Mouse (Mus musculus) ovary, postnatal 36 days (tissue): ENCODE results near the gene Ntrk3.

Source experiments
- DNase-seq: peaks from one replicate; pipeline ENCODE4 v3.0.0; 2022; ENCODE audit warnings: low spot score, mixed read lengths

Ntrk3 gene

DNA sequence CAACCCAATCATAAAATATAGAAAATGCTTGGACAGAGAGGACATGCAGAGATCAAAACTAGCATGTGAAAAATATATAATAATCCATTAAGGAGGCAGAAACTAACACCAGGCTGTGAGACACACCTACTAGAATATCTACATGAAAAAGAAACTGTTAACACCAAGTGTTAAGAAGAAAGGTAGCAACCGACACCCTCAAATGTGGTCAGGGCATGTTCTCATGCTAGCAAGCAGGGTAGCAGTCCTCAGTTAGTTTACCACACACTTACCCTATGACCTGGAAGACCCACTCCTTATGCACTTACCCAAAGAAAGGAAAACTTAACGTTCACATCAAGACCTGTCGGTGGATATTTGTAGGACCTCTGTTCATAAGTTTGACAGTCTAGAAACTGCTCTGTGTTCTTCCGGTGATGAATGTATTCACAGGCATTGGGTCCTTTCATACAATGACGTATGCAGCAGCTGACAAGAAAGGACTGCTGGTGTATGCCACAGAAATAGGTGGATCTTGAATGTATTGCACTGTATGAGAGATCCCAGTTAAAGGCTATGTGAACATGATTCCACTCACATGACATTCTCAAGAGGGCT is at the start of gene Ntrk3:
Gene Ntrk3, minus strand, starts transcription at position 399 of the 597 bp plus-strand sequence.
- DNase-seq = no peak

DNA sequence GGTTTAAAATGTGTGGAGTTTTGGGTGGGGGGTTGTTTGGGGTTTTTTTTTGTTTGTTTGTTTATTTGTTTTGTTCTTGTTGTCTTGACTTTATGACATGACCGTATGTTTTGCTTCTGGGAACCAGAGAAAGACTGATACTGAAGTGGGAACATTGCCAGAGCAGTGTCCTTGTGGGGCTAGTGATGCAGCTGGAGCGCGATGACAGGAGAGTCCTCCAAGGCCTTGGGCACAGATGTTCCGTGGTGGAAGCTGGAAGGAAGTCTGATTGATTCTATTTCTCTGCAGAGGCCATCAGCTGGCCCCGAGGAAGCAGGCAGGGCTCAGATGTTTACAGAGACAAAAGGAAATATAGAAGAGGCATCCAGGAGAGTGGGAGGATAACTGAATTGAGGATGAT is 48.1 kb upstream of the Ntrk3 start:
- peak; percentile 40 for DNase-seq

DNA sequence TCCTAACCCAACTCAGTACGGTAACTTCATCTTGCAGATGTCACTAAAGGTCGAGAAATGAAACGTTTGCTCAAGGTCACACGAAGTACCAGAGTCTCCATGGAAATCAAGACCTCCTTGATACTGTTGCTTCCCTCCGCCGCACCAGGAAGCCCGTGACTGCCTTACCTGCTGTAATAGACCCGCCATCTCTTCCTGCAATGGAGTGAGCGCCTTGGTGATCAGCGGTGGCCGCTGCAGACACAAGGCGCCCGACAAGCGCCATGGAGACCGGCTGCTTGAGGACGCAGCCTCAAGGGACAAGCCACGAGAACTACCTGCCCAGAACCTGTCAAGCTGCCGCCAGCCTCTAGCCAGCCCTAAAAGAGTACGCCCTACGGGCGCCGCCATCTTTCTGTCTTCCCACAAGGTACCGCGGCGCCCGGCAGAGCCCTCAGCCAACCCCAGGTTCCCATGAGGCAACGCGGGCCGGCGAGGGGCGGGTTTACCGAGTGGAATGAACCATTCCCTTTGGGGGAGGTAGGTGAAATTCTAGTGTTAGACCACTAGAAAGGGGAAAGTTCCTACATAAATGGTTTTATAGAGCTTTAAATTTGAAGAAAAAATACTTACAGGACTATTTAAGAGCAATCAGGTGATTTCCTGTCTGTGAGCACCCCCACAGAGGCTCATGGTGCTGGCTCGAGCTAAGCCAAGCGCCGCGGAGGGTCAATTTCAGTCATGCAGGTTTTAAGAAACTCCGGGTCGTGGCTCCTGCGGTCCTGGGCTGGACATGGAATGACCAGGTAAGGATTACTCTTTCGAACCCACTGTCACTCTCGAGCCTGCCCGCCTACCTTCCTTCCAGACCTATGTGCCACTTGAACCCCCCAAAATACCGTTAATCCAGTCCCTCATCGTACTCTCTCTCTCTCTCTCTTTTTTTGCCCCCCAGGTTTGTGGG is 45.1 kb upstream of the Ntrk3 start, which contains the start of the genes Mrps11 and Mrpl46:
Gene Mrps11, plus strand, starts transcription at position 481 of the 943 bp plus-strand sequence.
Gene Mrpl46, minus strand, starts transcription at position 893 of the 943 bp plus-strand sequence.
- peak; percentile 85 for DNase-seq

DNA sequence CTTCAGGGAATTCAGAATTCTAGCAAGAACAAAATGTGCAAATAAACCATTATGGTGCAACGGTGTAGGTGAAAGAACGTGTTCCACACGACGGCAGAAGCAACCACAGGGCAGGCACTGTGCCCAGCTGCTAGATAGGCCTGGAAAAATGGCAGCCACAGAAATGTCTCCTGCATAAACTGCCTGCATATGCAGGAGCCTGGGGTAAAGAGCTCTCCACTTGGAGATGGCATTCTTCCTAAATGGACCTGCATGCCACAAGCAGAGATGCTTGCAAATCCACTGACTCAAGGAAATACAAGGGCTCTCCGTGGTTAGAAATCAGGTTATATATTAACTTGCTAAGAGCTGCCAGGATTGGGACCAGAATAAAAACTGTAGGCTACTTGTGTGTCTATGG is 40.9 kb upstream of the Ntrk3 start:
- peak; percentile 1 for DNase-seq

DNA sequence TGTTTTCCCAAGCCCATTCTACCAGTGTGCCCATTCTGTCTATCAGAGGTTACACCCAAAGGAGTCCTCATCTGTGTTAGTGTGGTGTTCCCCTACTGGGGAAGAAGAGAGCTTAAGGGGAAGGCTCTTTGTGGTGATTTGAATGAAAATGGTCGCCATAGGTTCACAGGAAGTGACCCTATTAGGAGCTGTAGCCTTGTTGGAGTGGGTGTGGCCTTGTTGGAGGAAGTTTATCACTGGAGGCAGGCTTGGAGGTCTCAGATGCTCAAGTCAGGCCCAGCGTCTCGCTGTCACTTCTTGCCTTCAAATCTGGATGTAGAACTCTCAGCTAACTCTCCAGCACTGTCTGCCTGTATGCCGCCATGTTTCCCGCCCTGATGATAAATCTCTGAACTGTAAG is 33.1 kb upstream of the Ntrk3 start:
- no peak for DNase-seq

DNA sequence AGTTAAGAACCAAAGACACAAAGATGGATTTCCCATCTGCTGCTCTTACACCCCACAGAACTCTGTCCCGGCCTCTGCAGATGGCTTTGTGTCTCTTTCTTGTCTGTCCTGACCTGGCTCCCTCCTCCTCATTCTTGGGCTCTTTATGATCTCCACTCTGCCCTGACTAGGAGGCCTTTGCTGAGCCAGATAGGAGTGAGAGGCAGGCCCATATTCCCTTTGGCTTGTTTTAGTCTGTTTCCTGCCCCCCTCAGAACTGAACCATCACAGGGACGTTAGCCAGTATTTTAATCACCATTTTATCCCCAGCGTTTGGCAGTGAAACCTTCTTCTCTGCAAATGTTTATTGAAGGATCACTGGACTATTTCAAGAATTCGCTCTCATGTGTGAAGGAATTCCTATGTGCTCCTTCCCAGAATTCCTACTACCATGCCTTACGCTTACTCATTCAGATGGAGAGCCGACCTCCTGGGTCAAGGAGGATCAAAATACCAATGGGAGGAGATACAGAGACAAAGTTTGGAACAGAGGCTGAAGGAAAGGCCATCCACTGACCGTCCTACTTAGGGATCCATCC is 31.4 kb upstream of the Ntrk3 start:
- no peak for DNase-seq

DNA sequence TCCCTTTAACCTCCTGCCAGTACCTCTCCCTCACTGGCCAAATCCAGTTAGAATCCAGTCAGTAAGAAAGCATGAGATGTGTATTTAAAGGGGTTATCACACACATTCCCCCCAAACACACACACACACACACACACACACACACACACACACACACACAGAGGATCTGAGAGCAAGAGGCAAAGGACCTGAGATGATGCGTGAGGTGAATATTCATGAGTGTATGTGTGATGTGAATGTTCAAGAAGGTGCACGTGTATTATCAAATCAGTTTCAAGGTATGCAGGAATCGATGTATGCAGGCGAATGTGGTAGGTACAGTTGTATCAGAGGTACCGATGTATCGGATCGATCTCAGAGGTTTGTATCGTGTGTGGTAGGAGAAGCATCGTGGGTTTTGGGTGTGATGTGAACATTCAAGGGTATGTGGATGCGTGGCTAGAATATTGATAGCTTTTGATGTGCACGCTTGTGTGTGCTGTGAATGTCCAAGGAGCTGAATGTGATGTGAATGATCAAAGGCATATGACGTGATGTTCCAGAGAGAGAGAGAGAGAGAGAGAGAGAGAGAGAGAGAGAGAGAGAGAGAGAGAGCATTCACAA is 30.2 kb upstream of the Ntrk3 start:
- DNase-seq = no peak

DNA sequence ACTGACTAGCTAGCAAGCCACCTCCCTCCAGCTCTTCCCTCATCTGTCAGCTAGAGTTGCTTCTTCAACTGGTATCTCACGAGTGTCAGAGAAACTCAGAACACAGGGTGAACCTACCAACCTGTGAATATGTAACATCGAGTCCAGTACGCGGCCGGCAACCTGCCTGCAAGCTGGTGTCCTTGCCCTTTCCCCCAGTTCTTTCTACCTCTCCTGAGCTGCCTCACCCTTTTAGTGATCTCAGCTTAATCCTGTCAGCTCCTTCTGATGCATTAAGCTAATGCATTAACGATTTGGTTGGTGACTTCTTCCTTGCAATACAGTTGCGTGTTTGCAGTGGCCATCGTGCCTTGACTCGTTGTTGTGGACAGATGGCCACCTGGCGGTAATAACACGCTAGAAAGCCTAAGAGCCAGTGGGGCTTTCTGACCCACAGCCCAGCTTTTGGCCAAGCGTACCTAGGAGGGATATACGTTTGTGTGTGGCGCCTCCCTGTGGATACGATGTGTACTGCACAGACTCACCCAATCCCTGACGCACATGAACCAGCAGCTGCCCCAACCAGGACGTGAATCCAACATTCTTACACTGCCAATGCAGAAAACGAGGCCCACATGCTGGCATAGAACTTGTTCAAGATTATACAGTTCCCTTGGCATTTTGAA is 28.3 kb upstream of the Ntrk3 start:
- peak; percentile 73 for DNase-seq

DNA sequence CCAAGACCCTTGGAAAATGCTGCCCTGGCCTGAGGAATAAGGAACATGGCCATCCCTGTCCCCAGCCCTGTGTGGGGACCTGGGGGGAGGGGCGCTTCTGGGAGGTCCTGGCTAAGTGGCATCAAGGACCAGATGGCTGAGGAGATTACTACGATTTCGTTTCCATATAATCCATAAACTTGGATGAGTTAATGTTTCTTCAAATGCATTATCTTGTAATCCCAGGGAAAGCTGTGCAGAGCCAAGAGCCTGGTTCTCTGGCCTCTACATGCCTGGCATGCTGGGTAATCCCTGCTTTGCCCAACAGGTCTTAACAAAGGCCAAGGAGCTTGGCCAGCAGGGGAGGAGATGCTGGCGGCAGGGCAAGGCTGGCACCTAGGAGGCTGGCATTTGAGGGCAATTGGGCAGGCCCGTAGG is 27.4 kb upstream of the Ntrk3 start:
- DNase-seq = no peak

DNA sequence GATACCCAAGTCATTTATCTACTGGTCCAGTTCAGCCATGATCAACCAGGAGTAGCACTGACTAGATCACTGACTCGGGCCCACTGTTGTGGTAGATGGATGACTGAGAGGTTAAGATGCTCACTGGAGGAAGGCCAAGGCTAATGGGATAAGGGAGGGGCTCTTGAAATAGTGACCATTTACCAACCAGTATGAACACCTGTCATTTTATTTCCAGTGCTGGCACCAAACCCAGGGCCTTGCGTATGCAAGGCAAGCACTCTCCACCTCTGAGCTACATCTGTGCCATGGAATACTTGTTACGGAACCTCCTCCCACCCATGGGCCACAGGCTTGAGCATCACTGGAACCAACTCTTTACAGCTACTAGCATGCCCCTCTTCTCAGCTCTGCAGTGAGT is 26.0 kb upstream of the Ntrk3 start:
- DNase-seq = no peak

DNA sequence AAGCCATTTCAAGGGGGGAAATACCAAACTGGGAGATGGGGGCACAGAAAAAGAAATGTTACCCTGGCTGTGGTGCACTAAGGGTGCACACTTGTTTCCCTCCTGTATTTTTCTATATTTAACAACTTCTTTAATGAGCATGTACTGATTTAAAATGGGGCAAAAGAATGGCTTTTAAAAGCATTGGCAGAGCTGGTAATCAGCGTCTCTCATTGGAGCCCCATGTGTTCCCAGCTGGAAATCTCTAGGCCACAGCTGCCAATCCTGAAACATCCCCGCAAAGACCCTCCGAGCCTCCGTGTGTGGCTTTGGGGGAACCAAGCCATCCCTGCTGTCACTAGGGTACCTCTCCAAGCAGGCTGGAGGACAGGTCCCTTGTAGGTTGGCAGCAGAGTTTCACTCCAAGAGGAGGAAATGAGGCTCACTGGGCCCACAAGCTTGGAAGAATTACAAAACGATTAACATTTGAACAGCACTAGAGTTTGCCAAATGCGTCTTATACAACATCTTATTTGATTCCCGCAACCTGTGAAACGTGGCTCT is 16.7 kb upstream of the Ntrk3 start:
- DNase-seq = no peak

DNA sequence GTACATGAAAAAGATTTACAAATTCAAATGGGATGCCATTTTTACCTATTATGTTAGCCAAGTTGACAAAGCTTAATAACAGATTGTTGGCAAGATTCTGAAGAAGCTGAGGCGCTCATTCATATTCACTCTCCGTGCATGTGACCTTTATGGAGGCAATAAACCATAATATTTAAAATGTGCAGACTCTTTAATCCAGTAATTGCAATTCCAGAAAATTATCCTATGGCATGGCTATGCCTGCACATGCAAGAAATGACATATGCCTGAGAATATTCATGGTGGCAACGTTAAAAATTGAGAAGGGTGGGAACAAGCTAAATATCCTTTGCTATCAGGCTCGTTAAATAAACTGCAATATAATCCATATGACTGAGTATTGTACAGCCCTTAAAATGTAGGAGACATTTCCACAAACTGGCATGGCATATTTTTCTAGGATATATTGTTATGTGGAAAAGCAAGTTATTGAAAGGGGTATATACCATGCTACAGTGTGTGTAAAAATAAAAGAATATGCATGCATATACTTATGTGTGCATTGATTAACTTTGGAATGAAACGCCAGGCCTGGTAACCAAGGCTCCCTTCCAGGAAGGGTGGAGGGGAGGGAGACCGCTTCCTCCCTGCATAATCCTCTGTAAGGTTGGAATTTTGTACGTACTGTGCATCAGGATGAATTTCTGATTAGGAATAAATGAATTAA is 16.1 kb upstream of the Ntrk3 start:
- DNase-seq = no peak

DNA sequence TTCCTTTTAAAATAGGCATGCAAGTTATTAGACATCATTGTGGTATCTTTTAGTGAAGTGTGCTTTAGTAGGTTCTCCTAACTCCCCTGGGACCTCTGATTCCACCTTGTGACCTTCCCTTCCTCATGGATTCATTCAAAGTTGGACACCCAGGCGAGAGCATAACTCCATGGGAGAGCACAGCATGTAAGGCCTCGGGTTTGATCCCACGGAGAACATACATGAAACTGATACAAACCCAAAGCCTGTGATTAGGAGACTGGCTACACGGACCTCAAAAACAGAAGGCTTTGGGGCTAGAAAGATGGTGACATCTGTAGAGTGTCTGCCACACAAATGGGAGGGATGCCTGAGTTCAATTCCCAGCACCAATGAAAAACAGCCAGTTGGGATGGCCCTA is 15.1 kb upstream of the Ntrk3 start:
- DNase-seq = no peak

DNA sequence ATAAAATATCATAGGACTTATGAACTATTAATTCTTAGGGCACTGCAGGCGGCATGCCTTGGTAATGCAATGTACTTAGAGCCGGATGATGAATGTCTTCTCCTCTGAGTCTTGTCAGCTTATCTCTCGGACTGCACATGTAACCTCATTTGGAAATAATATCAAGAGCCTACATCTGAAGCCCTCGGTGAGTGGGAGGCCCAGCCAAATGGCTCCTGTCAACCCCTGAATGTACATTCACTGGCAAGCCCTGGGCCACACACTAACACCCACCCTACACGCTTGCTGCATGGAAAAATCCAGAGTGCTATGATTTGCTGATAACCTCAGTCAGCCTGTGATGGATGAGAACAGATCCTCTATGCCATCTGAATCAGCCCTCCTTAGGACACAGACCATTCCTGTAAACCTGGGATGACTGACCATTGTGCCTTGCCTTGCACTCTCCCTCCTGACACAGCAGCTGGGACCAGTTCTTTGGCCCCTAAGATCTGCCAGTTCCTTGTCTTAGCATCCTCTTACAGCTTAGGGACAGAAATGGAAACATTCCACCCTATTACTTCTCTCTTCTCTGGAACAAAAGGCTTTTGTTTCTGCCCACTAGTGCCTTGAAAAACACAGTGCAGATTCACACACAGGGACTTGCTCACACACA is 6.0 kb upstream of the Ntrk3 start:
- no peak for DNase-seq

DNA sequence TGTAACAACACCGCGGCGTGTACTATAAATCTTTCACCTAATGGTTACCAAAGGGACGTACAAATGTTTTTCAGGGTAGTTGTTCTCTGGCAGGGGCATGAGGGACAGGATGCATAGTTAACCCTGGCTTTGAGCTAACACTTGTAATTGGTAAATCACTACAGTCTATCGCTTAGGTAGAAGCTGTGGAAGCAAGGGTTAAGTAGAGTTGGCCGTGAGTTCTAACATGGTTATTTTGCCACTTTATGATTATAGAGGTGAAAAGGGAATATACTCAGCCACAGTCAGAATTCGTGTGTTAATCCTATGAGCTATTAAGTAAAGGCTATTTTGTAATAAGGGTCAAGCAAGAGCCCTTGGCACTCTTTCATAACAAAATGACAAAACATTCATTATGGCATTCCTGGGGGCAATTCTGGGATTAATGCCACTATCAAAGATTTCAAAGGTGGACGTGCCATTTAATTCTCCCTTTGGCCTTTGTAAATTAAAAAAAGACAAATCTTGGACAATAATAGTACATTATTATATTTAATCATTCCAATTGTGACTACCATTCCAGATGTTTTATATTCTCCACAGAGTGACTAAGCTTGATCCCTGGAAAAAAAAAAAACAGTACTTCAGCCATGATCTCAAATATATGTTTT is 1.7 kb upstream of the Ntrk3 start:
- no peak for DNase-seq

DNA sequence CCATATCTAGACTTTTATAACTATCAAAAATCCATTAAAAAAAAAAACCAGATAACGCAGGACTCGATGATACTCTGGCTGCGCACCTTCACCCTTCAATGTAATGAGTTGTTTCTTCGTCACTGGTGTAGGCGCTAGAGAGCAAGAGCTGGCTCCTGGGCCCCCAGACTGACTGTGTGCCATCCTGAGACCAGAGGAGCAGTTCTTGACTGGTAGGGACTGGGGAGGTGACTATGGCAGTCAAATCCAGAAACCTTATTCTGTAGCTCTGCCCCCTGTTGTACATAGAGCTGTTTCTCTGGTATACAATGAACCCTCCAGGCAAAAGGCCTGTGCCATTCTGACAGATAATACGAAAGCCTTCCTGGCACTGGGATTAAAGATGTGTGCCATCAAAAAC is 616 bp downstream of the Ntrk3 start:
- no peak for DNase-seq

DNA sequence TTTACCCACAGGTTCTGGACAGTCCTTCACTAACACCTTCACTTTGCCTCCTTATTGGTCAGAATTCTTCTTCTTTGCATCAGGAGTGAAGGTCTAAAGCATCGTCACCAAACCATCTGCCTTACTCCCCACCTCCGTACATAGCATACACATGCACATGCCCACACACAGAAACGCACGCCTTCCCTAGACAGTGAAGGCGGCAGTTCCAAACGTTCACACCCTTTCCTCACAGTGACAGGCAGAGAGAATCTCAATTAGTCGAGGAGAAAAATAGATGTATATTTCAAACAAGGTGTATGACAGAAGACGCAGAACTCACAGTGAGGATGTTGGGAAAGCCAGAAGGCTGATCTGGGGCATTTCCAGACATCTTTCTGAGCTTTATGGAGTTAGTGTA is 6.4 kb downstream of the Ntrk3 start:
- no peak for DNase-seq

DNA sequence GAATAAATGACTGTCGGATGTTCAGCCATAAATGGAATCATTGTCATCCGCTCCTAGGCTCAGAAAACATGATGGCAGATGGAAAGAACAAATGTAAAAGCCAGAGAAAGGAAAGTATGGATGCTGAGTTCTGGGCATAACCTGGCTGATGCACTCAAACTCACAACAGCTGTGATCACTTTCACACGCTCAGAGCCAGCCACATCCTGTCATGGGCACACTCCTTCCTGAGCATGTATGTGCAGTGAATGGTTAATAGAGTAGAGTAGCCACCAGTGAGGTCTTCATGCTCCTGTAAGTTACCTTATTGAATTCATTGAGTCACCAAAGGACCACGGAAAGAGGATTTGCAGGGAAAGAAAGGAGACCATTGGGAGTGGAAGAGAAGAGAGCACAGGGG is 13.2 kb downstream of the Ntrk3 start:
- no peak for DNase-seq

DNA sequence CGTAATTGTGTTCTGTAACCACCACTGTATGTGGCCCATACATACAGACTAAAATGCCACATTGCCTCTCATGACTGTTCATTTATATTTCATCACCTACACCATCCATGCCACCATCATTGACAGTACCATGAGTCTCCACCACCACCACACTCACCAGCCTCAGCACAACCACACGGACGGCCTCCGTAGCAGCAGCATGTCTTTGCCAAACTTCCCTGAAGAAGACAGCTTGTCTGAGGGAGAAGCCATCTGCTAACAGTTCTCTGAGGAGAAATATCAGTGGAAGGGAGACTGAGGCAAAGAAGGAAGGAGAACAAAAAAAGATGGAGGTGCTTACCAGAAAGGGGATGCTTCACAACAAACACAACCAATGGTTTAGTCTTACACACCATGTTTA is 15.8 kb downstream of the Ntrk3 start:
- no peak for DNase-seq
